Mouse (Mus musculus): Measurements from ENCODE around the gene Ergic1.

Gene Ergic1

GRCm38 (mm10) chr17:26625521-26626010, 64.3 kb downstream of the Ergic1 start:
- no peak for DNase-seq (ENCODE audit: low read depth, low spot score)

DNA sequence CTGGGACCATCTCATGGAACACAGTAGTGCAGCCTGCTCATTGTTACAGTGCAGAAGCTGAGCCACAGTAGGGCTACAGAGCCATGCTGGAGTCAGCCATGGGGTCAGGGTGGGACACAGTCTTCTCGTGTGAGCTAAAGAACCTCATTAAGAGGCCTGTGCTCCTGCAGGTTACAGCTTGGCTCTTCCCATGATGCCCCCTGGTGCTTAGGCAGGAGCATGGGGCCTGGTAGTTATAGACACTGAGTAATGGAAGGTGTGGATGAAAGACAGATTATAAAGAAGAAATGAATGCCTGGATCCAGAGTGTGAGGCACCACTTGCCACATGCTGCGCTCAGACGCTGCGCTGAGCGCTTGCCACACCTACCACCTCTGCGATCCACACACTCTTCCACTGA, 67.2 kb downstream of the Ergic1 start:
- no peak for DNase-seq (ENCODE audit: low read depth, low spot score)

- no peak for DNase-seq (ENCODE audit: low read depth, low spot score)
Observed at GRCm38 (mm10) chr17:26628936-26629335, 67.6 kb downstream of the Ergic1 start.

DNA sequence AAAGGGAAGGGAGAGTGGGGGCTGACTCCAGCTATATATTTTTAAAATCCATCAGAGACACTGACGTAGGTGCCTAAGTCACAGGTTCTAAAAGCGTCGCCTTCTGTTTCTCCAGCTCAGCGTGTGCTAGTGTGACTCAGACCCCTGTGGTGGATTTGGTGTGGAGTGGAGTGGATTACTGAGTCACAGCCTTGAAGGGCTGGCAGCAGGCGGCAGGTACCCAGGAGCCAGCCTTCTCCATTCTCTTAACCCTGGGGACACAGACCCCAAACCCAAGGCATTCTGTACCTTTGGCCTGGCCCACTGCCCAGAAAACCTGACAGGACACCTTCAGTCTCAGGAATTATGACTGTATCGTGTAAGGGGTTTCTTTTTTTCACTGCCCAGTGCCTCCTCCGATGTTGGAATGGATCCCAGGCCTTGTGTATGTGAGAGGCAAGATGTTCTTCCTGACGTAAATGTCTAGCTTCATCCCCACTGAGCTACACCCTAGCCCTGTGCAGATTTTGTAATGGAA, 70.6 kb downstream of the Ergic1 start:
- DNase-seq (ENCODE audit: low read depth, low spot score): no peak

DNA sequence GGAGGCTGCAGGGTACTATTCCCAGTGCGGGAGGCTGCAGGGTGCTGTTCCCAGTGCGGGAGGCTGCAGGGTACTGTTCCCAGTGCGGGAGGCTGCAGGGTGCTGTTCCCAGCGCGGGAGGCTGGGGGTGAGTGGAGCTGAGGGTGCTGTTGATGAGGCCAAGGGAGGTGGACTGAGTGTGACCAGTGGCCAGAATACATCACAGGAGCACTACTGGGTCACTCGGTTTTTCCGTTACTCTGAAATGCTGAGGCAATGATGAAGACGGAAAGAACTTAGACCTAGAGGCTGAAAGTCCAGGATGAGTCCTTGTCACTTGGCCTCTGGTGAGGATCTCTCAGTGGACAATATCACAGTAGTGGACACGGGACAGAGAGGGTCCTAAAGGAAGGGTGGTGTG, 71.9 kb downstream of the Ergic1 start:
- DNase-seq (ENCODE audit: low read depth, low spot score): no peak

DNA sequence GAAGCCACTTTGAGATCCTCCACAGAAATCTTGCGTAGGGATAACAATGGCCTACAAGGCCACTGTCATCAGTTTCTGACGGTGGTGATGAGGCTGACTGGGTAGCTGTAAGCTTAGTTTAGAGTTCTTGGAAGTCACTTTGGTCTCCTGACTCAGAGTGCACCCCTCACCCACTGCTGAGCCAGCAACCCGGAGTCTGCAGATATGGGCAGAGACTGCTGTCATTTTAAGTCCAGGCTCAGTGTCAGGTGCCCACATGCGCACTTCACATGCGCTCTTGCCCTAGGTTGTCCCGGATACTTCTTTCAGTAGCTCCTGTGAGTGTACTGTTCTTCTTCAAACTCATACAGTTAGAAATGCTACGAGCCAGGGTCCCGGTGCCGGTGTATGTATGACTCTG, 72.6 kb downstream of the Ergic1 start:
- no peak for DNase-seq (ENCODE audit: low read depth, low spot score)

DNA sequence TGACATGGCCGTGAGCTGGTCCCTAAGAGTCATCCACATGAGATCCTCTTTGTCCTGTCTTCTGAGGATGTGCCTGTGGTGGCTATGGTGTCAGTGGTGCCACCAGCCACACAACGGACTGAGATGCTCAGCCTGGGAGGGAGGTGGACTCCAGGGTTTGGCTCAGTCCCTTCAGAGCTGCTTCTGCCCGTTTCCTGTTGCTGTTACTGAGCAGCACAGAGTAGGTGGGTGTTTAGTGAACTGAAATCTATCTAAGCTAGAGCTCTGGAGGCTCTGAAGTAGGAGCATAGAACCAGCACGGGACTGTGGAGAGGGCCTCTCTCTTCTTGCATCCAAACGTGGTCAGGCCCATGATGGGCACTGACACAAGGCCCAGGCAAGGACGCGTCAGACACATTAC, 73.2 kb downstream of the Ergic1 start:
- no peak for DNase-seq (ENCODE audit: low read depth, low spot score)

GRCm38 (mm10) chr17:26635951-26636350, 74.7 kb downstream of the Ergic1 start:
- DNase-seq (ENCODE audit: low read depth, low spot score): no peak

- DNase-seq (ENCODE audit: low read depth, low spot score): no peak
Observed at GRCm38 (mm10) chr17:26637851-26638250, 76.6 kb downstream of the Ergic1 start.

DNA sequence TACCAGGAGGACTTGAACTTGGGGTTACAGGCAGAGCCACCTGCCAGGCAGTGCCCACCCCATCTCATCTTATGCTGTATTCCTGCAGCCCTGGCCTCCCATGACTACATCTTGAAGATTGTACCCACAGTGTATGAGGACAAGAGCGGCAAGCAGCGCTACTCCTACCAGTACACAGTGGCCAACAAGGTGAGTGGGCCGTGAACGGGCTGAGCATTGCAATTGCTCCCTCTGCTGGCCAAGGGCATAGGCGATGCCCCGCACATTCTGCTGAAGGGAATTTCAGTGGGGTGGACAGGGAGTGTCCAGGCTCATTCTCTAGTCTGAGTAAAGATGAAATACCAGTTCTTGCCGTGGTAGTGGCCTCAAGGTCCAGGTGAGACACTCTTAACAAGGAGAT, 77.4 kb downstream of the Ergic1 start:
- DNase-seq (ENCODE audit: low read depth, low spot score): peak; percentile 62

DNA sequence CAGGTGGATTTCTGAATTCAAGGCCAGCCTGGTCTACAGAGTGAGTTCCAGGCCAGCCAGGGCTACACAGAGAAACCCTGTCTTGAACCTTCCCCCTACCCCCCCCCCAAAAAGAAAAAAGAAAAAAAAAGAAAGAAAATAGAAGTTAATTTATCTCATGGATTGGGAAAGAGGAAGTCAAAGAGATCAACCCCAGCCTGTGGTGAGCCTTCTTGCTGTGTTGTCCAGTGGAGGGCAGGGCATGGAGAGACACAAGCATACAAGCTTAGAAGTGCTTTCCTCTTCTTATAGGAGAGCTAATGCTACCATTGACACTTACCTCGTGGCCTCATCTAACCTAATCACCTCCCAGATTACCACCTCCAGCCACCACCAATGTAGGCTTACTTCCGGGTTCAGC, 78.5 kb downstream of the Ergic1 start:
- no peak for DNase-seq (ENCODE audit: low read depth, low spot score)

- DNase-seq (ENCODE audit: low read depth, low spot score): no peak
Observed at GRCm38 (mm10) chr17:26640286-26640740, 79.0 kb downstream of the Ergic1 start.

DNA sequence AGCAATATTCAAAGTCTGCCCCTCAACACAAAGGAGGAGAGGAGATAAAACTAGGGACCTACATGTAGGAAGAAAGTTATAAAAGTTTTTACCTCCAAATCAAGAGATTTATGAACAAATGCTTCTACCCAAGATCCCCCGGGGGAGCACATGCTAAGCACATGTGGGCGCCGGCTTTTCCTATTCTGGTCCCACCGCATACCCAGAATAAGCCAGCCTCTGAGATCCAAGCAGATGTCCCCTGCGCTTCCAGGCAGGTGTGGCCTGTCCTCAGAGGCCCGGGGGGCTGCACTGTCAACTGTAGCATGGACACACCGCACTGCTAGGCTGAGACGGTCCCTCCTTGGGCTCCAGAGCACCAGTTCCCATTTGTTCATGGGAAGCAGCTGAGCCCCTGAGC, 82.2 kb downstream of the Ergic1 start:
- no peak for DNase-seq (ENCODE audit: low read depth, low spot score)

GRCm38 (mm10) chr17:26643993-26644392, 82.7 kb downstream of the Ergic1 start:
- DNase-seq (ENCODE audit: low read depth, low spot score): no peak

GRCm38 (mm10) chr17:26644509-26645410, 83.5 kb downstream of the Ergic1 start:
- DNase-seq (ENCODE audit: low read depth, low spot score): peak; percentile 73

- DNase-seq (ENCODE audit: low read depth, low spot score): no peak
Observed at GRCm38 (mm10) chr17:26645411-26645854, 84.1 kb downstream of the Ergic1 start.

- DNase-seq (ENCODE audit: low read depth, low spot score): no peak
Observed at GRCm38 (mm10) chr17:26647283-26647682, 86.0 kb downstream of the Ergic1 start.

DNA sequence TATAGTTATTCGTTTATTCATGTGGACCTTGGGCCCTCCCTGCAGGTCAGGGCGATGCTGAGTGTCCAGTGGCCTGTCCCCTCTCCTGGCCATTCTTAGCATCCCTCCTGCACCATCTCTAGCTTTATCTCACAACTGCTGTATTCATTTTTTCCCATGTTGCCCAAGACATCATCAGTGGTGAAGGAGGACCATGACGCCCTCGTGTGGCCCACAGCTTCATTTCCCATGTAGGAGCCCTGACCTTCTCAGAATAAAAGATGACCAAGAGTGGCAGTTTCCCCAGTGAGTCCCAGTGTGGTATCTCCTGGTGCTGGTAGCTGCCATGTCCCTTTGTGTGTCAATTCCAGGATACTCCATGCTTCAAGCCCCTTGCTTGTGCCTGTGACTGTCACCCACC, 88.3 kb downstream of the Ergic1 start:
- DNase-seq (ENCODE audit: low read depth, low spot score): peak; percentile 25

DNA sequence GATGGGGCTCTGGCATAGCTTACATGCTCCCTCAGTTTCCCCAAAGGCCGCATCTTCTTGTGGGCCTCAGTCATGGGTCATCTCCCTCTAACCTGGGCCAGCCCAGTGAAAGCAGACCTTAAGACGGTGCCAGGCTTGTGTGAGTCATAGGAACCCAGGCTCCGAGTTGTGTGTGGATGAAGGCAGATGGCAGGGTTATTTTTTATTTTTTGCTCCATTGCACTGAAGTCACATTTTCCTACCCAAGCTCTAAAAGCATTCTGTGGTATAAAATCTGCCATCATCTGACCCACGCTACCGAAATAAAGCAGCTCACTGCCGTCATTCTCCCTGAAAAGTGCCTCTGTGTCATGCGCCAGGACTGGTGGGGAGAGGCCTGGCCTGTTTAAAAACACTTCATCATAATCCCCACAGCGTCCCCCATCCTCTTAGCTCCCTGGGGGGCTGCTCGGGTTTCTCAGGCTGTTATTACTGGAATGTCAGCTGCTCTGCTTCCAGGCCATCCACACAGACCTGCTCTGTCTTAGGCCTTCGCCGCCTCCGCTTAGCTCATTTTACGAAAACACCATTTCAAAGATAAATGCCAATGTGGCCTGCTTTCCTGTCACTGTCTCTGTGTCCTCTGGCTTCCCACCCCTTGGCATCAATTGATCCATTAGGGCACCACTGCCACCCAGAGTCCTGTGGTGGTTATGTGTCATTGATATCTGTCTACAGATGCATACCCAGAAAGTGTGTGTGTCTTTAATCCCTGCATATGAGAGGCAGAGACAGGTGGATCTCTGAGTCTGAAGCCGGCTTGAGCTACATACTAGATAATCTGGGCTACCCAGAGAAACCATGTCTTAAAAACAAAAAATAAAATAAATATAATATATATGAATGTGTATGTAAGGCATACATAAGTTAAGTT, 89.4 kb downstream of the Ergic1 start:
- no peak for DNase-seq (ENCODE audit: low read depth, low spot score)

- DNase-seq (ENCODE audit: low read depth, low spot score): peak; percentile 55
Observed at GRCm38 (mm10) chr17:26658854-26659572, 97.7 kb downstream of the Ergic1 start.

- no peak for DNase-seq (ENCODE audit: low read depth, low spot score)
Observed at GRCm38 (mm10) chr17:26659573-26659915, 98.3 kb downstream of the Ergic1 start.
